Mouse (Mus musculus) gastrocnemius, adult 2 months (tissue): ENCODE results near the gene Ube2q2. TPM values are rescaled to one million over a fixed set of nuclear protein-coding genes. Genes with fewer than 3 reads are reported as not detected.
"Not testable (repeated sequence)": the region's sequence is repeated elsewhere in the genome, so short reads cannot be mapped to it uniquely, and the experiment has no call there.

Experiments used
- DNase-seq: peaks from one replicate; pipeline ENCODE4 v3.0.0; 2022
- H3K27ac ChIP-seq: fragments of 200-600 bp; 2 replicates; pipeline ENCODE4 v1.8.1; 2022; ENCODE audit warnings: mild to moderate bottlenecking
- H3K4me3 ChIP-seq: fragments of 200-600 bp; 2 replicates; pipeline ENCODE4 v1.8.1; 2022; ENCODE audit warnings: mild to moderate bottlenecking, moderate library complexity
- CTCF ChIP-seq: fragments of 200-600 bp; IDR thresholded peaks from 2 replicates; pipeline ENCODE4 v1.8.1; 2022; ENCODE audit warnings: antibody characterized with exemption, mild to moderate bottlenecking, moderate library complexity
- intact Hi-C: fragments of 180-260 bp; cut with DNase I; formaldehyde crosslinking; loops from one replicate; pipeline ENCODE4 v1.15.1; 2025
- long read RNA-seq, 2 experiments: library from polyadenylated mRNA; stranded (forward); transcript quantifications; one replicate each; pipeline ENCODE4 v2.0.0; 2021
- total RNA-seq, 2 experiments: library from RNA; stranded (reverse); gene quantifications; 2 replicates each; pipeline ENCODE4 v1.2.3; 2021

Ube2q2 gene
- 10 to 100 TPM; 31.9 to 41.0 TPM for total RNA-seq
- long read RNA-seq, experiment 1, transcript Ube2q2-201 (13 exons, 3,456 nt): major isoform, 49 of 86 reads
- long read RNA-seq, experiment 1, transcript Ube2q2-202 (12 exons, 1,680 nt): minor isoform, 21 of 86 reads
- long read RNA-seq, experiment 1, partial matches to known transcripts: 1 of 86 reads
- long read RNA-seq, experiment 1, other reads (novel, unspliced or antisense): 11 of 86 reads
- long read RNA-seq, experiment 2, transcript Ube2q2-201 (13 exons, 3,456 nt): major isoform, 54 of 105 reads
- long read RNA-seq, experiment 2, transcript Ube2q2-202 (12 exons, 1,680 nt): minor isoform, 27 of 105 reads
- long read RNA-seq, experiment 2, partial matches to known transcripts: 1 of 105 reads
- long read RNA-seq, experiment 2, other reads (novel, unspliced or antisense): 19 of 105 reads

- intact Hi-C loops: loop anchor here (1.0 to 10.0 kb wide), 2 partner anchors 59 to 284 kb away; partner anchors contain the start of genes Fbxo22 and Ireb2
- H3K27ac ChIP-seq: peak within 1 kb of the TSS; percentile 91
- DNase-seq: peak; percentile 87
- peak within 1 kb of the TSS; percentile 91 for H3K4me3 ChIP-seq
- TF ChIP-seq CTCF: peak; percentile 14; the same call in 1 of the 2 replicates
These were observed at the start of gene Ube2q2 for GRCm38 (mm10) chr9:55148854-55149498. Ube2q2 (plus strand) TSS chr9:55148854.

- no peak overlapping the region for H3K27ac ChIP-seq
- intact Hi-C loops: no loop called here
- no peak for DNase-seq
- TF ChIP-seq CTCF: no peak
- no peak overlapping the region for H3K4me3 ChIP-seq
These were observed 47.5 kb upstream of the Ube2q2 start for GRCm38 (mm10) chr9:55101117-55101516.

GRCm38 (mm10) chr9:55102186-55102835, 46.3 kb upstream of the Ube2q2 start:
- TF ChIP-seq CTCF: no peak
- intact Hi-C loops: no loop called here
- Histone ChIP-seq H3K27ac (no peak overlapping the region), H3K4me3 (no peak overlapping the region)
- DNase-seq: no peak

- no peak for DNase-seq
- no peak for TF ChIP-seq CTCF
- Histone ChIP-seq H3K27ac (no peak overlapping the region), H3K4me3 (no peak overlapping the region)
- intact Hi-C loops: no loop called here
These were observed 45.6 kb upstream of the Ube2q2 start for GRCm38 (mm10) chr9:55102931-55103630.

GRCm38 (mm10) chr9:55110059-55110834, 38.4 kb upstream of the Ube2q2 start:
- intact Hi-C loops: loop anchor here (1.0 to 5.0 kb wide), 3 partner anchors 86 to 373 kb away; no protein-coding TSS in a partner anchor
- H3K4me3 ChIP-seq: no peak overlapping the region
- no peak overlapping the region for H3K27ac ChIP-seq
- peak; percentile 82 for TF ChIP-seq CTCF
- peak; percentile 87 for DNase-seq

GRCm38 (mm10) chr9:55110835-55111217, 37.8 kb upstream of the Ube2q2 start:
- intact Hi-C loops: loop anchor here (1.0 to 5.0 kb wide), 3 partner anchors 87 to 374 kb away; no protein-coding TSS in a partner anchor
- DNase-seq, H3K27ac ChIP-seq, H3K4me3 ChIP-seq: not testable (repeated sequence)

GRCm38 (mm10) chr9:55114752-55115151, 33.9 kb upstream of the Ube2q2 start:
- H3K4me3 ChIP-seq: no peak overlapping the region
- no peak overlapping the region for H3K27ac ChIP-seq
- TF ChIP-seq CTCF: no peak
- no peak for DNase-seq
- intact Hi-C loops: loop anchor here (5.0 kb wide), 2 partner anchors 282 to 377 kb away; no protein-coding TSS in a partner anchor

- no peak for TF ChIP-seq CTCF
- intact Hi-C loops: no loop called here
- no peak for DNase-seq
- H3K4me3 ChIP-seq: no peak overlapping the region
- no peak overlapping the region for H3K27ac ChIP-seq
These were observed 31.2 kb upstream of the Ube2q2 start for GRCm38 (mm10) chr9:55117293-55118055.

GRCm38 (mm10) chr9:55122586-55122985, 26.1 kb upstream of the Ube2q2 start:
- intact Hi-C loops: no loop called here
- H3K4me3 ChIP-seq: no peak overlapping the region
- TF ChIP-seq CTCF: no peak
- no peak overlapping the region for H3K27ac ChIP-seq
- no peak for DNase-seq

GRCm38 (mm10) chr9:55125735-55126134, 22.9 kb upstream of the Ube2q2 start:
- Histone ChIP-seq H3K27ac (no peak overlapping the region), H3K4me3 (no peak overlapping the region)
- intact Hi-C loops: no loop called here
- no peak for DNase-seq
- TF ChIP-seq CTCF: no peak

GRCm38 (mm10) chr9:55126295-55126694, 22.4 kb upstream of the Ube2q2 start:
- DNase-seq: no peak
- TF ChIP-seq CTCF: no peak
- Histone ChIP-seq H3K27ac (no peak overlapping the region), H3K4me3 (no peak overlapping the region)
- intact Hi-C loops: no loop called here
